Mouse (Mus musculus) olfactory bulb, adult 2 months (tissue): ENCODE data around the gene Calr4. TPM values are rescaled to one million over a fixed set of nuclear protein-coding genes. Genes with fewer than 3 reads are reported as not detected.

ENCODE experiments used
- H3K27ac ChIP-seq: fragments of 200-500 bp; 2 replicates; pipeline ENCODE4 v1.5.1; 2012; ENCODE audit warnings: low read depth, low read length; ENCODE audit not compliant: insufficient read depth
- H3K4me1 ChIP-seq: fragments of 200-500 bp; 2 replicates; pipeline ENCODE4 v1.6.1; 2012; ENCODE audit warnings: low read length; ENCODE audit not compliant: control insufficient read depth, insufficient read depth
- H3K4me3 ChIP-seq: fragments of 200-500 bp; 2 replicates; pipeline ENCODE4 v1.5.1; 2012; ENCODE audit warnings: mild to moderate bottlenecking, low read depth, low read length, moderate library complexity; ENCODE audit not compliant: insufficient read depth
- CTCF ChIP-seq: fragments of 200-500 bp; IDR thresholded peaks from 2 replicates; pipeline ENCODE4 v1.5.1; 2012; ENCODE audit warnings: low read depth, mild to moderate bottlenecking, low read length, moderate library complexity; ENCODE audit not compliant: insufficient read depth
- POLR2A ChIP-seq: fragments of 200-500 bp; IDR thresholded peaks from 2 replicates; pipeline ENCODE4 v1.6.1; 2012; ENCODE audit warnings: mild to moderate bottlenecking, low read depth, low read length, moderate library complexity; ENCODE audit not compliant: insufficient read depth
- WGBS: fragments of 180-500 bp; shearing (Covaris S2); methylation state at CpG from one replicate; pipeline ENCODE4 v1.1.7; 2018; 5-methylcytosine and 5-hydroxymethylcytosine counted together
- polyA plus RNA-seq: library from polyadenylated mRNA; stranded (reverse); fragments of >200 nt; gene quantifications from 2 replicates; pipeline ENCODE4 v1.2.4, GENCODE M21; 2012; ENCODE audit warnings: low replicate concordance; ENCODE audit not compliant: missing spikeins, insufficient read depth, insufficient read length

Gene Calr4
- polyA plus RNA-seq, 1 experiment, result not detected

DNA sequence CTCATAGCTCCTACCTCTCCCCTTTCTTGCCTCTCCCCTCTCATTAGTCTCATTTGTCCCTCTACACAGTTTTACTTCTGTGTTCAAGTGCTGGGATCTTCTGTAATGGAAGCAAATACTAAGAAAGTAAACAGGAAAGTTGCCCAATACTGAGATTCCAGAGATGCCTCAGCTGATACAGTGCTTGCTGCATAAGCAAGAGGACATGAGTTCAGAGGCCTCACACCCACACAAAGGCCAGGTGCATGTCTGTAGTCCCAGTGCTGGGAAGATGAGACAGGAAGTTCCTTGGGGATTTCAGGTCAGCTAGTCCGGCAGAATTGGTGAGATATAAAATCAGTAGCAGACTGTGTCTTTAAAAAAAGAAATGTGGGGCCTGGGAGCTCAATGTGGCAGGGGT, 29.9 kb upstream of the Calr4 start:
- 88% methylated on average over 1 of the region's 1 CpGs for WGBS
- Histone ChIP-seq H3K4me1 (0 out of 2 replicates have a peak, but pooled peaks cover 2% of the 10 kb centered on the region), H3K27ac (no peak overlapping the region)

DNA sequence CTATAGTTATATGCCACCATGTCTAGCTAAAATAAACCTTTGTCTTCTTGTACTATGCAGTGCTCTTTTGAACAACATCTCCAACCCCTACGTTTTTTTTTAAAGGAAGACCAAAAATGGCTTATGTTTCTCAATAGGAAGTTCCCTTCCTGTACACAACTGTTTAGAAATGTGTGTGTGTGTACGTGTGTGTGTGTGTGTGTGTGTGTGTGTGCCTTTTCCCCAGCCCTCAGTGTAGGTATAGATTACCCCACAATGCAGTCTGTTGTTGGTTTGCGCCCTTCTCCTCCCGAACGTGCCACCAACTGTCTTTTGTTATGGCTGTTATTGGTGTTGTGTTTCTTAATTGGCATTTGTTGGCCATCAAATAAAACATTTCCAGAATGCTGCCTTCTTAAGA, 26.8 kb upstream of the Calr4 start:
- TF ChIP-seq CTCF (no peak), POLR2A (no peak)
- Histone ChIP-seq H3K4me1 (no peaks in the 10 kb centered on the region; the same call in 1 of the 2 replicates), H3K4me3 (no peak overlapping the region), H3K27ac (no peak overlapping the region)
- 76% methylated on average over 5 of the region's 5 CpGs for WGBS

More for the DNA sequence above, 29.9 kb upstream of the Calr4 start:
- TF ChIP-seq POLR2A (no peak), CTCF (no peak)
- no peak overlapping the region for H3K4me3 ChIP-seq

DNA sequence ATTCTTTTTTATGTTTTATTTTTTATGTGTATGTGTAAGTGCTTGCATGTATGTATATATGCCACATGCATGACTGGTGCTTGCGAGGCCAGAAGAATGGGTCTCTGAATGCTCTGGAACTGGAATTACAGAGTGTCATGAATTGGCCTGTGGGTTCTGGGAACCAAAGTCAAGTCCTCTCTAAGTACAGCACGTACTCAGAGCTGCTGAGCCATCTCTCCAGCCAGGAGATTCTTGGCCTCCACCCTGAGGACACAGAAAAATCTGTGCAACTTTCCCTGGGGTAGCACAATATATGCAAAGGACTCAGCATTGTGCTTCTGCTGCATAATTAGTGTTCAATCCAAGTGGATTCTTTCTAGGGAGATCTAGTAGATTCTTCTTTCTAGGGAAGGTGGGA, 24.0 kb upstream of the Calr4 start:
- H3K4me3 ChIP-seq, result no peak overlapping the region
- WGBS, result 76% methylated on average over 2 of the region's 2 CpGs
- no peak for TF ChIP-seq CTCF
- no peak for TF ChIP-seq POLR2A
- H3K27ac ChIP-seq, result no peak overlapping the region
- no peaks in the 10 kb centered on the region; the same call in 1 of the 2 replicates for H3K4me1 ChIP-seq

GRCm38 (mm10) chr4:109210881-109211280, 23.4 kb upstream of the Calr4 start:
- H3K27ac ChIP-seq, result no peak overlapping the region
- no peaks in the 10 kb centered on the region; the same call in 1 of the 2 replicates for H3K4me1 ChIP-seq
- H3K4me3 ChIP-seq, result no peak overlapping the region
- no peak for TF ChIP-seq POLR2A
- TF ChIP-seq CTCF, result no peak
- WGBS, result 49% methylated on average over 4 of the region's 4 CpGs

- TF ChIP-seq POLR2A (no peak), CTCF (no peak)
- H3K4me1 ChIP-seq, result no peaks in the 10 kb centered on the region; the same call in 1 of the 2 replicates
- H3K4me3 ChIP-seq, result no peak overlapping the region
- WGBS, result 94% methylated on average over 3 of the region's 3 CpGs
- H3K27ac ChIP-seq, result no peak overlapping the region
These were observed 20.3 kb upstream of the Calr4 start for GRCm38 (mm10) chr4:109213986-109214385.

DNA sequence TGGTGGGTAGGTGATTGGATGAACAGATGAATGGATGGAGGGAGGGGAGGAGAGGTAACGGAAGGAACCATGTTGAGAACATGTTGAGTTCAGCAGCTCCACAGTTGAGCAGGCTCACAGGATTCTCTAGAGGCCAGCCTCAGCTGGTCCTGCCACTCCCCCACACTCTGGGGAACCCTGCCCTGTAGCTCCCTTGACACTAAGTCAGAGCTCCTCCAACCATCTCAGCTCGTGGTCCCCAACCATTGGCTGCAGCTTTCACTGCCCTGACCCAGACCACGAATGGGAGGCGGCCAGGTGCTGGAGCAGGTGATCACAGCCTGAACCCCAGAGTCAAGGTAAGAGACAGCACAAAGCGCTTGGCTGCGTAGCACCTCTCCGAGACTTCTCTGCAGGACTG, 16.3 kb upstream of the Calr4 start:
- Histone ChIP-seq H3K27ac (no peak overlapping the region), H3K4me1 (no peaks in the 10 kb centered on the region), H3K4me3 (no peak overlapping the region)
- WGBS, result 88% methylated on average over 7 of the region's 7 CpGs
- TF ChIP-seq POLR2A (no peak), CTCF (no peak)

GRCm38 (mm10) chr4:109220441-109220940, 13.8 kb upstream of the Calr4 start:
- H3K4me3 ChIP-seq, result no peak overlapping the region
- H3K4me1 ChIP-seq, result peaks cover 3% of the 10 kb centered on the region
- no peak overlapping the region for H3K27ac ChIP-seq
- 93% methylated on average over 14 of the region's 14 CpGs for WGBS
- TF ChIP-seq CTCF (no peak), POLR2A (no peak)

- Histone ChIP-seq H3K27ac (no peak overlapping the region), H3K4me1 (peaks cover 5% of the 10 kb centered on the region), H3K4me3 (no peak overlapping the region)
- TF ChIP-seq CTCF (no peak), POLR2A (no peak)
- WGBS, result 88% methylated on average over 3 of the region's 3 CpGs
These were observed 12.3 kb upstream of the Calr4 start for GRCm38 (mm10) chr4:109222001-109222400.

- TF ChIP-seq CTCF (no peak), POLR2A (no peak)
- 34% methylated on average over 13 of the region's 13 CpGs for WGBS
- Histone ChIP-seq H3K27ac (peak overlapping the region; percentile 38), H3K4me3 (no peak overlapping the region), H3K4me1 (peaks cover 5% of the 10 kb centered on the region)
These were observed 9.3 kb upstream of the Calr4 start for GRCm38 (mm10) chr4:109224762-109225552.
